Mouse (Mus musculus) right cerebral cortex, adult 2 months (tissue): ENCODE measurements around the gene Tvp23b.

Experiments
- DNase-seq, 2 experiments: peaks; one replicate each; pipeline ENCODE4 v3.0.0; 2021 to 2022; ENCODE audit warnings: low spot score in 2 of 2

Gene Tvp23b

GRCm38 (mm10) chr11:62879220-62880048 is at the start of gene Tvp23b:
Gene Tvp23b, plus strand, starts transcription at chr11:62879455.
- peak; percentile 97 for DNase-seq

GRCm38 (mm10) chr11:62830387-62830786 is 48.9 kb upstream of the Tvp23b start:
- DNase-seq, result no peak

DNA sequence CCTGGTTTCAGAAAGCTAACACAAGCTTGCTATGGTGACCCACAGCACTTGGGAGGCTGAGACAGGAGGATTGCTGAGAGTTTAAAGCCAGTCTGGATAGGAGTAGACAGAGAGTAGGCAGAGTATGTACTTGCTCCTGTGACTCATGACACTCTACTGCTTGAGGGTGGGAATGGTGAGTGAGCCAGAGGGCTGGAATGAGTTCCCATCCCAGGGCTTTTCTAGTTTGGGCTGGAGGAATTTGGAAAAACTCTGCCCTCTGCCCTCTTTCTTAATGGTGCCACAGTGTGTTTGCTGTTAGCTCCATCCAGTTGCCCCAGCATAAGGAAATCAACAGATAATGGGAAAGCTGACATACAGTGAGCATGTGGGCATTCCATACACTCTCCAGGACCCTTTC is 47.3 kb upstream of the Tvp23b start:
- DNase-seq, result no peak

GRCm38 (mm10) chr11:62844562-62844961 is 34.7 kb upstream of the Tvp23b start:
- DNase-seq, result no peak

- DNase-seq, result no peak
Observed at GRCm38 (mm10) chr11:62845730-62846129, 33.5 kb upstream of the Tvp23b start.

DNA sequence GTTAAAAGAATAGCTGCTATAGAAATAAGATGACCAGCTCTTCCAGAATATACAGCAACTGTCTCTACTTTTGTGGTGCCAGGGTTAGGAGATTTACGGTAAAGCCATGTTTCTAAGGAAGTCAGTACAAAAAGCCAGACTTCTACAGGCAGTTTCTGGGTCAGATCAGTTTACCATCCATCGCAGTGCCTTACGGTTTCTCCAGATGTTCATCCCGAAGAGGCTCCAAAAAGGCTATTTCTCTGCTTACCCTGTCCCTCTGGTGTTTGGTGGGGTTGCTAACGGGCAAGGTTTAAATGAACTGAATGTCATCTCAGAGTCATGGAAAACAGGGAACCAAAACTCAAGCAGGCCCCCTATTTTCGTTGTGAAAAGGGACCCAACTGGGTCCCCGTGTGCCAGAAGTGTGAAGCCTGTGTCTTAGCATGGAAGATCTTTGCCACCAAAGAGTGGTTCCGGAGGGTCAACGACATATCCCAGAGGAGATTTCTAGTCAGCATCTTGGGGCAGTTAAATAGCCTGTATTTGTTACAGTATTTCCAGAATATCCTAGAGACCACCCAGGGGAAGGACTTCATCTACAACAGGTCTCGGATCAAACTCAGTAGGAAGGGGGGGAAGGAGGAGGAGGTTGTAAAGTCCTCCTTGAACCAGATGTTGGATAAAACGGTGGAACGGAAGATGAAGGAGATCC is 32.1 kb upstream of the Tvp23b start, which contains the start of gene Fbxw10:
TSS of gene Fbxw10 (plus strand) at position 109 of the 694 bp plus-strand sequence.
- peak; percentile 18 to 31 for DNase-seq

- DNase-seq, result no peak
Observed at GRCm38 (mm10) chr11:62847655-62848191, 31.5 kb upstream of the Tvp23b start.

DNA sequence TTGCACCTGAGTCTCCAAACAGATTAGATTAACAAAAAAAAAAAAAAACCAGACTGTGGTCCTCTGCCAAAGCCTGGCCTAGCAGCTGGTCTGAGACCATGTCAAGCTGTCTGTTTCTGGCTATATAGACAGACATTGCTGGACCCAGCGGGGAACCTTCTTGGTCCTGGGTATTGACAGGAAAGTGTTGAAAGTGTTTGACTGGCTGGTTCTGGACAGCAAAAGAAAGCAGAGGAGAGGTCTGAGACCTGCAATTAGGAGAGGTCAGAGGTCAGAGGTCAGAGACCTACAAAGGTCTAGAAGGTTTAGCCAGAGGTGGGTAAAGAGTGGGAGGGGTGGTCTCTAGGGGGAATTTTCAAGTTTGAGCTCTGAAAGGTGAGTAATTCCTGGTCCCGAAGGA is 31.0 kb upstream of the Tvp23b start:
- DNase-seq, result no peak

DNA sequence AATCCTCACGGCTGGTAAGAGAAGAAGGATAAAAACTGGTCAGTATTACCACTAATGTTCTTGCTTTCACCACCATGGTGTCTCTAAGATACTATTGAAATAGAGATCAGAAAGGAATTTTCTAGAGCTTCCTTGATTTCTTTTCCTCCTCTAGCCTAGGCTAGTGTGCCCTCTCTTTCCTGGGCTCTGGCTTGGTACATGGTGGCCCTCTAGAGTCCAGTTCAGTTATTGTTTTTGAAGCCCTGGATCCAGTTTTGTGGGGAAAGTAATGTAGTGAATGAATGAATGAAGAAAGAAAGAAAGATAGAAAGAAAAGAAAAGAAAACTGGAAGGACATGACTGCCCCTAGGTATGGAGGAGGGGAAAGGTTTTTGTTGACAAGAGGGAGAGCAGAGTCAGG is 28.1 kb upstream of the Tvp23b start:
- DNase-seq, result peak in 1 of 2 experiments; percentile 18

- no peak for DNase-seq
Observed at GRCm38 (mm10) chr11:62853334-62853733, 25.9 kb upstream of the Tvp23b start.

GRCm38 (mm10) chr11:62865562-62865961 is 13.7 kb upstream of the Tvp23b start:
- DNase-seq, result no peak

DNA sequence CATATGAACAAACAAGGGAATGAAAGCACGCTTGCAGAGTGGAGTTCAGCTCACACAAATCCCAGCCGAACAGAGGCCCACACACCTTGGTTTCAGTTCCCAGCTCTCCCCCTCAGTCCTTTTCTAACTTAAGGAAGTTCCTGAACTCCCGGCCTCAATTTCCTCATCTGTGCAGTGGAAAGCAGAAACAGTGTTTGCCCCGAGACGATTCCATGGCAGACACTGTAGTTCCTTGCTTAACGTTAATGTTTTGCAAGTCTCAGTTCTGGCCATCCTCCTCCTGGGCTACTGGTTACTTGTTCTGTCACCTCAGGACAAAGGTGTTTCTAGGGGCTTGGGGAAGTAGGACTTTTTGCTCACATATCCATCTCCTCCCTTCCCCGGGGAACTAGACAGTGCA is 12.6 kb upstream of the Tvp23b start:
- no peak for DNase-seq

- DNase-seq, result no peak
Observed at GRCm38 (mm10) chr11:62869201-62869600, 10.1 kb upstream of the Tvp23b start.

DNA sequence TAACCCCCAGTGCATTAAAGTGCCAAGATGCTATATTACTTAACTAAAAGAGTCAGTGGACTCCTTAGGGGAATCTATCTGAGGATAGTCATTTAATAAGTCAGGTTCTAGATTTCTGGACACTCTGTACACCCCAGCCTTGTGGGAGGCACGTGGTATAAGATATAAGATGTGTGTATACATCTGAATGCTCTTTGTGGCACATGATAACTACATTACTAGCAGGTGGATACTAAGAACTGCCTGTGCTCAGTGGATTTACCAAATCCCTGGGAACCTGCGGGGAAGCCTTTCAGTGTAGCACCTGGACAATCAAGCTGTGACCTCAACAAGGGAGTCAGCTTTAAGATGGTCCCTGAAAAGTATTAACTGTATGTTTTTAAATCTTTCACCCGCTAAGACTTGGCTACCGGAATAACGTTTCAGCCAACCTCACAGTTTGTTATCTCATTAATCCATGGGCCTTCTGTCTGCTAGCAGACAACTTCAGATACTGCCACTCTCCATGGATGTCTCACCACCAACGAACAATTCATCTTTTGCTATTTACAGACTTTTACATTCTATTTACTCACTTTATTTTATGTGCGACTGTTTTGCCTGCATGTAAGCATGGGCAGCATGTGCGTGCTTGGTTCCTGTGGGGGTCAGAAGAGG is 9.4 kb upstream of the Tvp23b start:
- DNase-seq, result no peak

GRCm38 (mm10) chr11:62873479-62873878 is 5.8 kb upstream of the Tvp23b start:
- no peak for DNase-seq

- DNase-seq, result no peak
Observed at GRCm38 (mm10) chr11:62875696-62876095, 3.6 kb upstream of the Tvp23b start.

DNA sequence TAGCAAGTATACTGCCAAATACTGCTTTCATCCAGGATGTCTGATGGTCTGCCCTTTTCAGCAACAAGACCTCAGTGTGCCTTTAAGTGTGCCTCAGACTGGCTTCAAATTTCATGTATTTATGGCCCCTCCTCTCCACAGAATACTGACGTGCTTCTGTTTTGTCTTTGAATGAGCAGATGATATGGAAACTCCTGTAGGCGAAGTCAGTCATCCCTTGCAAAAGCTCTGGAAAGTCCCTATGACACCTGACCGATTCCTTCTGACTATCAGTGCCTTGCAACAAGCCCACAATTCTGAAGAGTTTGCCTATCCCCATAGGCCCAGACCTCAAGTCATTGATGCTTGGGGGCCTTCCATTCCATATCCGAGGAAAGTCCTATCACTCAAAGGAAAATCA is 2.8 kb upstream of the Tvp23b start:
- DNase-seq, result no peak

GRCm38 (mm10) chr11:62877391-62877790 is 1.9 kb upstream of the Tvp23b start:
- DNase-seq, result no peak

- DNase-seq, result peak in 1 of 2 experiments; percentile 23
Observed at GRCm38 (mm10) chr11:62878728-62879127, 527 bp upstream of the Tvp23b start.

GRCm38 (mm10) chr11:62883407-62883806 is 4.2 kb downstream of the Tvp23b start:
- DNase-seq, result no peak

DNA sequence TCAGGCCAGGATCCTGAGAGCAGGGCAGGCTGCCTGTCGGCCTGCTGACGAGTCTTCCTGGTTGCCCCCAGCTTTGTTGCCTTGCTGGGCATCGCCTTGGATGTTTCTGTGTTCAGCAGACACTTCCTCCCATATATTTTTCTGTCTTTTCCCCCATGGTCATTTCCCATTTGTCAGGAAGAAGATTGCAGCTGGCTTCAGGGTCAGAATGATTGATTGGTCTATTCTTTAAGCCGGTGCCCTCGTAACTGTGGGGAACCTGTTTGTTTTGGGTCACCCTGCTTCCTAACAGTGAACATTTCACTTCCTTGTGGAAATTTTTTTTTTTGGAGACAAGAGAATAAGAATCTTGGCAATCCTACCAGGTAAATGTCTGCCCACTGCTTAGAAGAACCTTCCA is 6.1 kb downstream of the Tvp23b start:
- no peak for DNase-seq

DNA sequence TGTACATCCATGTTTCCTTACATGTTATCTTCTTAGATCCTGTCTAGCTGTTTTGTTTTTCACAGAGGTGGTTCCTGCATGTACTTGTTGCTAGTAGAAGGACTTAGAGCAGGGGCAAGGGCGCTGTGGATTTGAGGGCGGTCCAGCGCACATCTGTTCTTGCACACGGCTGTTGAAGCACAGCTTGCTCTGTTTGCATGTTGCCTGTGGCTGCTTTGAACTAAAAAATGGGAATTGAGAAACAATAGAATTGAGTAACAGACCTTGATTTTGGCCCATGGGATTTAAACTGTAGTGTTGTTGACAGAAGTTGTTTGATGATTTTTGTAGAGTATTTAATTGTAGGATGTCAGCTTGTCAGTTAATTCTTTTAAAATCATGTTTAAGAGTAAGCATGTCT is 11.5 kb downstream of the Tvp23b start:
- DNase-seq, result no peak
